Mouse (Mus musculus) natural killer cell, adult 2 months (primary cell): ENCODE results near the gene Gypa.

Source experiments
- DNase-seq, 2 experiments: peaks; one replicate each; pipeline ENCODE4 v3.0.0; 2022; ENCODE audit warnings: low spot score in 2 of 2

Gypa gene

DNA sequence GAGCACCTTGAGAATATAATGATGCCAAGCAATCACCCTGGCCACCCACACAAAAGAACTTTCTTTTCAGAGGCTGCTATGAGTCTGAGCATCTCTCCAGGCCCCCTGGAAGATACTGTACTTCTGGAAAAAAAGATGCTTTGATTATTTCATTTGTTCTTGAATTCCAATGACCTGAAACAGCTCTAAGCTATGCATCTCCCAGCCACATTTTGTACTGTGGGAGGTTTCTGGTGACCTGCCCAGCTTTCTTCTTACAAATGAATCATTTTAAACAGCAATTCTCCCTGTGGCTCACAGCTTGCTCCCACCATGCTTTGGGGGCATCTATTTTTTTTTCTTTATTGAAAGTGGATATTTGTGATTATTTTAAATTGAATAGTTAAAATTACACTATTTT, 56.9 kb downstream of the Gypa start:
- DNase-seq = no peak

DNA sequence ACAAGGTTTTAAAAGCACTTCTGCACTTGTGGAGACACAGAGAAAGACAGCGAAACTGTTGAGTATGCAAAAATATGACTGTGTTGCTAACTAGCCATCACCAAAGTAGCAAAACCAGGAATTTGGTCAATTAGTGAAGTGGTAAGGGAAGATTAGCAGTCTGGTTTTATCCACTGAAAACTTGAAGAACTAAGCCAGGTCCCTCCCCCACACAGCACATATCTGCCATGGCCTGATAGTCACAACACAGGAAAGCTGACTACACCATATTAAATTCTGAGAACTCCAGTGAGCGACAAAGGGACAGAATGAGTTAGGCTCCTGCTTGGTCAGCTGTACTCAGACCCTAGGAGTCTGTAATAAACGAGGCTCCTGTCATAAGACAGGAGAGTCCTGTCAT, 57.7 kb downstream of the Gypa start:
- no peak for DNase-seq

DNA sequence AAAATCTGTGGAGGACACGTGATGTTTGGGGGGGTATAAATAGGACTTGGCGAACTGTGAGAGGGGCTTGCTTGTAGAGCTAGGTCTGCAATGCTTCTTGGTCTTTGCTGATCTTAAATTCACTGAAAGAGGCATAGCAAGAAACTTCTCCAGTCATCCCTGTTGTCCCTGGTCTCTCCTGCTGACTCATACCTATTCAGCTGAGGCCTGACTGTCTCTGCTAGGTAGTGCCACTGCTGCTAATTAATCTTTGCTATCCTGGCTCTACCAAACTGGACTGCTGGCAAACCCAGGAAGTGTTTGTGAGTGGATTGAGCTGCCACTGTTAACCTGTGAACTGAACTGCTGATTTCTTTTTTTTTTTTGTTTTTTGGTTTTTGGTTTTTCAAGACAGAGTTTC, 61.4 kb downstream of the Gypa start:
- no peak for DNase-seq
